Mouse (Mus musculus): ENCODE measurements around the gene Xrra1. TPM values are rescaled to one million over a fixed set of nuclear protein-coding genes. Genes with fewer than 3 reads are reported as not detected.
A peak's percentile ranks its signal among the peaks of the same experiment; 100 is the strongest.

Gene Xrra1
- polyA plus RNA-seq, 1 experiment from 2014 or later = 0.30 TPM

- WGBS = 87% methylated on average over 2 of the region's 2 CpGs
- Histone ChIP-seq H3K9me3 (ENCODE audit: low read depth, low read length) (no peaks in the 10 kb centered on the region), H3K9ac (no peak overlapping the region), H3K27ac (ENCODE audit: low read depth) (no peak overlapping the region), H3K4me2 (no peak overlapping the region), H3K36me3 (ENCODE audit: insufficient read depth) (peaks cover 29% of the 10 kb centered on the region), H3K4me3 (ENCODE audit: low read depth, low read length) (no peak overlapping the region), H3K4me1 (ENCODE audit: insufficient read depth) (peaks cover 11% of the 10 kb centered on the region), H3K27me3 (ENCODE audit: insufficient read depth, low read length) (no peaks in the 10 kb centered on the region)
- no peak for DNase-seq
- no peak for TF ChIP-seq CTCF (IDR thresholded peaks at IDR 0.05; ENCODE audit: low read depth)
- ATAC-seq (ENCODE audit: insufficient read depth) = no peak
These were observed 25.1 kb upstream of the Xrra1 start for GRCm38 (mm10) chr7:99833846-99834222.

GRCm38 (mm10) chr7:99834314-99834853 is 24.5 kb upstream of the Xrra1 start:
- Histone ChIP-seq H3K36me3 (ENCODE audit: insufficient read depth) (peaks cover 34% of the 10 kb centered on the region), H3K9me3 (ENCODE audit: low read depth, low read length) (no peaks in the 10 kb centered on the region), H3K27ac (ENCODE audit: low read depth) (no peak overlapping the region), H3K27me3 (ENCODE audit: insufficient read depth, low read length) (no peaks in the 10 kb centered on the region), H3K4me1 (ENCODE audit: insufficient read depth) (peaks cover 11% of the 10 kb centered on the region), H3K4me3 (ENCODE audit: low read depth, low read length) (no peak overlapping the region), H3K4me2 (no peak overlapping the region), H3K9ac (no peak overlapping the region)
- no peak for TF ChIP-seq CTCF (IDR thresholded peaks at IDR 0.05; ENCODE audit: low read depth)
- ATAC-seq (ENCODE audit: insufficient read depth) (no peak), DNase-seq (no peak)
- 84% methylated on average over 5 of the region's 5 CpGs for WGBS

GRCm38 (mm10) chr7:99836781-99837180 is 22.1 kb upstream of the Xrra1 start:
- Histone ChIP-seq H3K27me3 (ENCODE audit: insufficient read depth, low read length) (no peaks in the 10 kb centered on the region), H3K36me3 (ENCODE audit: insufficient read depth) (peaks cover 58% of the 10 kb centered on the region), H3K4me1 (ENCODE audit: insufficient read depth) (peaks cover 11% of the 10 kb centered on the region), H3K4me2 (peak overlapping the region; percentile 23; the same call in 1 of the 2 replicates), H3K27ac (ENCODE audit: low read depth) (peak overlapping the region; percentile 65; the same call in 1 of the 2 replicates), H3K4me3 (ENCODE audit: low read depth, low read length) (no peak overlapping the region), H3K9ac (no peak overlapping the region), H3K9me3 (ENCODE audit: low read depth, low read length) (no peaks in the 10 kb centered on the region)
- WGBS = 33% methylated on average over 4 of the region's 4 CpGs
- ATAC-seq (ENCODE audit: insufficient read depth) (peak; percentile 88), DNase-seq (peak; percentile 76)
- TF ChIP-seq CTCF (IDR thresholded peaks at IDR 0.05; ENCODE audit: low read depth) = no peak

- 56% methylated on average over 6 of the region's 6 CpGs for WGBS
- DNase-seq (peak; percentile 66), ATAC-seq (ENCODE audit: insufficient read depth) (peak; percentile 79)
- Histone ChIP-seq H3K9me3 (ENCODE audit: low read depth, low read length) (no peaks in the 10 kb centered on the region), H3K27ac (ENCODE audit: low read depth) (peak overlapping the region; percentile 72), H3K4me2 (peak overlapping the region; percentile 18; the same call in 1 of the 2 replicates), H3K4me3 (ENCODE audit: low read depth, low read length) (no peak overlapping the region), H3K27me3 (ENCODE audit: insufficient read depth, low read length) (no peaks in the 10 kb centered on the region), H3K9ac (no peak overlapping the region), H3K4me1 (ENCODE audit: insufficient read depth) (peaks cover 11% of the 10 kb centered on the region), H3K36me3 (ENCODE audit: insufficient read depth) (peaks cover 65% of the 10 kb centered on the region)
- TF ChIP-seq CTCF (IDR thresholded peaks at IDR 0.05; ENCODE audit: low read depth) = no peak
These were observed 21.4 kb upstream of the Xrra1 start for GRCm38 (mm10) chr7:99837358-99838071.

GRCm38 (mm10) chr7:99838241-99838640 is 20.7 kb upstream of the Xrra1 start:
- WGBS = 80% methylated on average over 3 of the region's 3 CpGs
- TF ChIP-seq CTCF (IDR thresholded peaks at IDR 0.05; ENCODE audit: low read depth) = no peak
- H3K4me1 ChIP-seq (ENCODE audit: insufficient read depth) = peaks cover 11% of the 10 kb centered on the region
- H3K27me3 ChIP-seq (ENCODE audit: insufficient read depth, low read length) = no peaks in the 10 kb centered on the region
- no peak overlapping the region for H3K4me3 ChIP-seq (ENCODE audit: low read depth, low read length)
- no peak overlapping the region for H3K9ac ChIP-seq
- DNase-seq = no peak
- peak overlapping the region; percentile 72 for H3K27ac ChIP-seq (ENCODE audit: low read depth)
- ATAC-seq (ENCODE audit: insufficient read depth) = no peak
- H3K9me3 ChIP-seq (ENCODE audit: low read depth, low read length) = no peaks in the 10 kb centered on the region
- H3K36me3 ChIP-seq (ENCODE audit: insufficient read depth) = peaks cover 72% of the 10 kb centered on the region
- no peak overlapping the region for H3K4me2 ChIP-seq

GRCm38 (mm10) chr7:99845533-99846236 is 13.2 kb upstream of the Xrra1 start:
- H3K4me3 ChIP-seq (ENCODE audit: low read depth, low read length) = no peak overlapping the region
- no peak overlapping the region for H3K4me2 ChIP-seq
- no peak for TF ChIP-seq CTCF (IDR thresholded peaks at IDR 0.05; ENCODE audit: low read depth)
- DNase-seq (no peak), ATAC-seq (ENCODE audit: insufficient read depth) (no peak)
- H3K27me3 ChIP-seq (ENCODE audit: insufficient read depth, low read length) = no peaks in the 10 kb centered on the region
- H3K4me1 ChIP-seq (ENCODE audit: insufficient read depth) = no peaks in the 10 kb centered on the region
- no peak overlapping the region for H3K27ac ChIP-seq (ENCODE audit: low read depth)
- H3K36me3 ChIP-seq (ENCODE audit: insufficient read depth) = peaks cover 82% of the 10 kb centered on the region
- H3K9me3 ChIP-seq (ENCODE audit: low read depth, low read length) = no peaks in the 10 kb centered on the region
- 95% methylated on average over 8 of the region's 8 CpGs for WGBS
- no peak overlapping the region for H3K9ac ChIP-seq

GRCm38 (mm10) chr7:99850534-99850933 is 8.4 kb upstream of the Xrra1 start:
- no peaks in the 10 kb centered on the region for H3K27me3 ChIP-seq (ENCODE audit: insufficient read depth, low read length)
- DNase-seq (no peak), ATAC-seq (ENCODE audit: insufficient read depth) (no peak)
- H3K36me3 ChIP-seq (ENCODE audit: insufficient read depth) = peaks cover 70% of the 10 kb centered on the region
- no peak for TF ChIP-seq CTCF (IDR thresholded peaks at IDR 0.05; ENCODE audit: low read depth)
- no peak overlapping the region for H3K9ac ChIP-seq
- H3K9me3 ChIP-seq (ENCODE audit: low read depth, low read length) = no peaks in the 10 kb centered on the region
- no peak overlapping the region for H3K4me2 ChIP-seq
- no peaks in the 10 kb centered on the region for H3K4me1 ChIP-seq (ENCODE audit: insufficient read depth)
- WGBS = 93% methylated on average over 5 of the region's 5 CpGs
- H3K4me3 ChIP-seq (ENCODE audit: low read depth, low read length) = no peak overlapping the region
- H3K27ac ChIP-seq (ENCODE audit: low read depth) = no peak overlapping the region

Measured in lung, embryonic 14.5 days (tissue).